Mouse (Mus musculus) heart, embryonic 10.5 days (tissue): ENCODE data around the gene Padi3. TPM values are rescaled to one million over a fixed set of nuclear protein-coding genes. Genes with fewer than 3 reads are reported as not detected.

Experiments used
- DNase-seq: peaks from one replicate; pipeline ENCODE4 v3.0.0-alpha.2; 2017; ENCODE audit warnings: low spot score
- H3K27ac ChIP-seq: fragments of 300-500 bp; sonication (generic); 2 replicates; pipeline ENCODE4 v1.5.1; 2016; ENCODE audit warnings: mild to moderate bottlenecking
- H3K27me3 ChIP-seq: fragments of 300-500 bp; sonication (generic); 2 replicates; pipeline ENCODE4 v1.6.1; 2016; ENCODE audit warnings: mild to moderate bottlenecking; ENCODE audit not compliant: poor library complexity, insufficient read depth, severe bottlenecking
- H3K36me3 ChIP-seq: fragments of 300-500 bp; sonication (generic); 2 replicates; pipeline ENCODE4 v1.6.1; 2016; ENCODE audit warnings: mild to moderate bottlenecking, moderate library complexity
- H3K4me1 ChIP-seq: fragments of 300-500 bp; sonication (generic); 2 replicates; pipeline ENCODE4 v1.6.1; 2016; ENCODE audit warnings: mild to moderate bottlenecking
- H3K4me3 ChIP-seq: fragments of 300-500 bp; sonication (generic); 2 replicates; pipeline ENCODE4 v1.5.1; 2016; ENCODE audit warnings: mild to moderate bottlenecking, moderate library complexity
- H3K9me3 ChIP-seq: fragments of 300-500 bp; sonication (generic); 2 replicates; pipeline ENCODE4 v1.6.1; 2016; ENCODE audit warnings: mild to moderate bottlenecking, moderate library complexity
- WGBS: fragments of 180-500 bp; shearing (Covaris S2); methylation state at CpG from one replicate; pipeline ENCODE4 v1.1.7; 2016; 5-methylcytosine and 5-hydroxymethylcytosine counted together
- polyA plus RNA-seq: library from polyadenylated mRNA; unstranded; fragments of >200 nt; fragmentation: Nextera tagmentation; extraction: Ambion mirVana; gene quantifications from 2 replicates; pipeline ENCODE4 v1.2.1, GENCODE M21; 2016

Gene Padi3
- polyA plus RNA-seq, 1 experiment from 2014 or later, result 0.87 TPM

- Histone ChIP-seq H3K27ac (peak overlapping the region; percentile 88), H3K4me3 (peak overlapping the region; percentile 63), H3K9me3 (no peaks in the 10 kb centered on the region), H3K4me1 (peaks cover 76% of the 10 kb centered on the region), H3K27me3 (peaks cover 3% of the 10 kb centered on the region; the same call in 1 of the 2 replicates), H3K36me3 (no peaks in the 10 kb centered on the region)
- 21% methylated on average over 13 of the region's 13 CpGs for WGBS
- DNase-seq, result no peak
These were observed 3.1 kb upstream of the Padi3 start for GRCm38 (mm10) chr4:140813358-140814185.

- DNase-seq, result no peak
- WGBS, result 10% methylated on average over 13 of the region's 14 CpGs
- Histone ChIP-seq H3K27me3 (peaks cover 4% of the 10 kb centered on the region; the same call in 1 of the 2 replicates), H3K4me3 (peak overlapping the region; percentile 41), H3K9me3 (no peaks in the 10 kb centered on the region), H3K4me1 (peaks cover 76% of the 10 kb centered on the region), H3K36me3 (no peaks in the 10 kb centered on the region), H3K27ac (peak overlapping the region; percentile 88)
These were observed 2.2 kb upstream of the Padi3 start for GRCm38 (mm10) chr4:140812609-140813008.

GRCm38 (mm10) chr4:140812191-140812590 lies 1.7 kb upstream of the Padi3 start:
- WGBS, result 10% methylated on average over 8 of the region's 8 CpGs
- DNase-seq, result peak; percentile 81
- H3K4me1 ChIP-seq, result peaks cover 76% of the 10 kb centered on the region

GRCm38 (mm10) chr4:140809118-140809517 lies 1.3 kb downstream of the Padi3 start:
- Histone ChIP-seq H3K9me3 (no peaks in the 10 kb centered on the region), H3K27me3 (peaks cover 8% of the 10 kb centered on the region; the same call in 1 of the 2 replicates), H3K4me3 (no peak overlapping the region), H3K27ac (peak overlapping the region; percentile 42; the same call in 1 of the 2 replicates), H3K4me1 (peaks cover 51% of the 10 kb centered on the region), H3K36me3 (no peaks in the 10 kb centered on the region)
- WGBS, result 32% methylated on average over 8 of the region's 8 CpGs
- DNase-seq, result no peak

More at GRCm38 (mm10) chr4:140812191-140812590, 1.7 kb upstream of the Padi3 start:
- peak overlapping the region; percentile 41 for H3K4me3 ChIP-seq
- no peaks in the 10 kb centered on the region for H3K36me3 ChIP-seq
- H3K27ac ChIP-seq, result peak overlapping the region; percentile 88
- H3K9me3 ChIP-seq, result no peaks in the 10 kb centered on the region
- H3K27me3 ChIP-seq, result peaks cover 8% of the 10 kb centered on the region; the same call in 1 of the 2 replicates

GRCm38 (mm10) chr4:140804601-140805000 lies 5.8 kb downstream of the Padi3 start:
- Histone ChIP-seq H3K36me3 (no peaks in the 10 kb centered on the region), H3K4me3 (no peak overlapping the region), H3K9me3 (no peaks in the 10 kb centered on the region), H3K27me3 (peaks cover 11% of the 10 kb centered on the region; the same call in 1 of the 2 replicates), H3K4me1 (peaks cover 10% of the 10 kb centered on the region), H3K27ac (peak overlapping the region; percentile 36; the same call in 1 of the 2 replicates)
- 73% methylated on average over 9 of the region's 9 CpGs for WGBS
- no peak for DNase-seq

- Histone ChIP-seq H3K27ac (no peak overlapping the region), H3K27me3 (peaks cover 6% of the 10 kb centered on the region; the same call in 1 of the 2 replicates), H3K36me3 (no peaks in the 10 kb centered on the region), H3K9me3 (no peaks in the 10 kb centered on the region), H3K4me1 (no peaks in the 10 kb centered on the region), H3K4me3 (no peak overlapping the region)
- WGBS, result 84% methylated on average over 3 of the region's 3 CpGs
- no peak for DNase-seq
These were observed 9.1 kb downstream of the Padi3 start for GRCm38 (mm10) chr4:140801364-140801763.

GRCm38 (mm10) chr4:140796786-140797185 lies 13.7 kb downstream of the Padi3 start:
- peaks cover 15% of the 10 kb centered on the region; the same call in 1 of the 2 replicates for H3K27me3 ChIP-seq
- no peaks in the 10 kb centered on the region for H3K9me3 ChIP-seq
- H3K36me3 ChIP-seq, result no peaks in the 10 kb centered on the region
- 80% methylated on average over 3 of the region's 3 CpGs for WGBS
- peaks cover 18% of the 10 kb centered on the region; the same call in 1 of the 2 replicates for H3K4me1 ChIP-seq
- no peak overlapping the region for H3K4me3 ChIP-seq
- no peak for DNase-seq
- H3K27ac ChIP-seq, result no peak overlapping the region

GRCm38 (mm10) chr4:140794678-140795077 lies 15.8 kb downstream of the Padi3 start:
- H3K27ac ChIP-seq, result no peak overlapping the region; the same call in 1 of the 2 replicates
- no peaks in the 10 kb centered on the region for H3K36me3 ChIP-seq
- no peak overlapping the region for H3K4me3 ChIP-seq
- peaks cover 25% of the 10 kb centered on the region for H3K4me1 ChIP-seq
- H3K27me3 ChIP-seq, result peaks cover 15% of the 10 kb centered on the region; the same call in 1 of the 2 replicates
- no peak for DNase-seq
- 84% methylated on average over 9 of the region's 9 CpGs for WGBS
- no peaks in the 10 kb centered on the region for H3K9me3 ChIP-seq

GRCm38 (mm10) chr4:140793795-140794194 lies 16.7 kb downstream of the Padi3 start:
- WGBS, result 69% methylated on average over 9 of the region's 9 CpGs
- Histone ChIP-seq H3K27ac (peak overlapping the region; percentile 6; the same call in 1 of the 2 replicates), H3K9me3 (no peaks in the 10 kb centered on the region), H3K27me3 (peaks cover 15% of the 10 kb centered on the region; the same call in 1 of the 2 replicates), H3K4me1 (peaks cover 32% of the 10 kb centered on the region), H3K4me3 (no peak overlapping the region), H3K36me3 (no peaks in the 10 kb centered on the region)
- DNase-seq, result no peak

- DNase-seq, result no peak
- Histone ChIP-seq H3K27ac (no peak overlapping the region), H3K36me3 (no peaks in the 10 kb centered on the region), H3K27me3 (peaks cover 15% of the 10 kb centered on the region; the same call in 1 of the 2 replicates), H3K9me3 (no peaks in the 10 kb centered on the region), H3K4me1 (peaks cover 35% of the 10 kb centered on the region), H3K4me3 (no peak overlapping the region)
- 79% methylated on average over 7 of the region's 7 CpGs for WGBS
These were observed 17.9 kb downstream of the Padi3 start for GRCm38 (mm10) chr4:140792584-140792983.

- Histone ChIP-seq H3K27ac (no peak overlapping the region), H3K4me3 (no peak overlapping the region), H3K36me3 (no peaks in the 10 kb centered on the region), H3K9me3 (no peaks in the 10 kb centered on the region), H3K27me3 (peaks cover 15% of the 10 kb centered on the region; the same call in 1 of the 2 replicates), H3K4me1 (peaks cover 34% of the 10 kb centered on the region)
- no peak for DNase-seq
- WGBS, result 80% methylated on average over 16 of the region's 16 CpGs
These were observed 19.4 kb downstream of the Padi3 start for GRCm38 (mm10) chr4:140791071-140791470.

- peaks cover 28% of the 10 kb centered on the region for H3K4me1 ChIP-seq
- no peaks in the 10 kb centered on the region for H3K9me3 ChIP-seq
- H3K4me3 ChIP-seq, result no peak overlapping the region
- H3K27me3 ChIP-seq, result peaks cover 15% of the 10 kb centered on the region; the same call in 1 of the 2 replicates
- DNase-seq, result no peak
- no peaks in the 10 kb centered on the region for H3K36me3 ChIP-seq
- 79% methylated on average over 4 of the region's 4 CpGs for WGBS
- peak overlapping the region; percentile 52; the same call in 1 of the 2 replicates for H3K27ac ChIP-seq
These were observed 20.5 kb downstream of the Padi3 start for GRCm38 (mm10) chr4:140789983-140790382.

- H3K27ac ChIP-seq, result no peak overlapping the region
- no peak overlapping the region for H3K4me3 ChIP-seq
- WGBS, result 47% methylated on average over 6 of the region's 6 CpGs
- peaks cover 12% of the 10 kb centered on the region; the same call in 1 of the 2 replicates for H3K27me3 ChIP-seq
- DNase-seq, result peak; percentile 91
- H3K36me3 ChIP-seq, result no peaks in the 10 kb centered on the region
- 0 out of 2 replicates have a peak, but pooled peaks cover 3% of the 10 kb centered on the region for H3K9me3 ChIP-seq
- H3K4me1 ChIP-seq, result peaks cover 24% of the 10 kb centered on the region
These were observed 21.5 kb downstream of the Padi3 start for GRCm38 (mm10) chr4:140788983-140789382.
